Mouse (Mus musculus) lung, postnatal 36 days (tissue): ENCODE data around the gene Olfr342.

ENCODE experiments used
- DNase-seq: peaks from one replicate; pipeline ENCODE4 v3.0.0; 2022; ENCODE audit warnings: mixed read lengths

The Olfr342 gene

GRCm38 (mm10) chr2:36524698-36525097, at the start of gene Olfr342:
TSS of gene Olfr342 (plus strand) at chr2:36524998.
- no peak for DNase-seq

GRCm38 (mm10) chr2:36482368-36482767, 42.4 kb upstream of the Olfr342 start, which contains the start of gene Olfr341:
TSS of gene Olfr341 (minus strand) at chr2:36482468.
- DNase-seq: no peak

- no peak for DNase-seq
Measured at GRCm38 (mm10) chr2:36565156-36565555, 40.4 kb downstream of the Olfr342 start.

GRCm38 (mm10) chr2:36566362-36566761, 41.6 kb downstream of the Olfr342 start, which contains the start of gene Olfr344:
TSS of gene Olfr344 (plus strand) at chr2:36566662.
- DNase-seq: no peak

GRCm38 (mm10) chr2:36567022-36567421, 42.2 kb downstream of the Olfr342 start:
- no peak for DNase-seq

GRCm38 (mm10) chr2:36567845-36568244, 43.0 kb downstream of the Olfr342 start:
- DNase-seq: no peak
